Mouse (Mus musculus) embryo, embryonic 11.5 days (tissue): ENCODE results near the gene Gm28035.
A peak's percentile ranks its signal among the peaks of the same experiment; 100 is the strongest.

Experiments used
- DNase-seq: peaks from one replicate; pipeline ENCODE4 v3.0.0-alpha.2; 2012; ENCODE audit warnings: low read depth, low spot score

The Gm28035 gene

DNA sequence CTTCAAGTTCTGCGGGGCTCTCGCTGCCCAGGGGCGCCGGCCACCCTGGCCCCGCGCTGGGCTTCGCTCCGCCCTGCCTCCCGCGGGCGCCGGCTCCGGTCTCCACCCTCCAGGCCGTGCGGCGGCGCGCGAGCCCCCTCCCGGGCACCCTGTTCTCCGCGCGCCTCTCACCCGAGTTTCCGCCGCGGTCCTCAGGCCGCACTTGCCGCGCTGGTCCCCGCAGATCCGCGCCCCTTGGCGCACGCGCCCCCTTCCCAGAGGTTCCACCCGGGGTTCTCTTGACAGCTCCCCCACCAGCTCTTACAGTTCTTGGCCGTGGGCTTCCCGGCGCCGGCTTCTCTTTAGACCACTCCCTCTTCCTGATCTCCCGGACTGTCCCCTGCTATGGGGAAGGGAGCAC is 2.5 kb upstream of the Gm28035 start:
- DNase-seq: peak; percentile 37

DNA sequence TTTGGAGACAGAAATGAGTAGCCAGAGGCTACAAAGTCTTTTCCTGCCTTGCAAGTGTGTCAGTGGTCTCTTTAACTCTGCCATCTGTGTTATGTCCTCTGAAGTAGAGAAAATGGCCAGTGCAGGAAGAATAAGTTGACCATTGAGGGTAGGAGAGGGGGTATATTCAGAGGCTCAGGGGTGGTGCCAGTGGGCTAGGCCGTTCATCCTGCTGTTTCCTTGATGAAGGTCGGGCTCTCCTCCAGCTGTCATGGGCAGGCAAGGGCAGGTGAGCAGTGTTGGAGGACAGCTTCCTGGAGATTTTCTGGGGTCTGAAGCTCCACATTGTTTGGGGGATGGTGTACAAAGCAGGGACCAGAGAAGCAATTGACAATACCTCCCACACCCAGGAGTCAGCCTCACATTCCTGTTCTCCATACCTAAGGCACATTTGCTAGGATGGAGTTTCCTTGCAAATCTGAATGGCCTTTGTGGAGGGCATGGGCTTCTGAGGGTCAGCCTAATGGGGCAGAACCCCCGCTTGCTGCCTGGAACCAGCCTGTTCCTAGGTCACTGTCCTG is 1.4 kb upstream of the Gm28035 start:
- no peak for DNase-seq

DNA sequence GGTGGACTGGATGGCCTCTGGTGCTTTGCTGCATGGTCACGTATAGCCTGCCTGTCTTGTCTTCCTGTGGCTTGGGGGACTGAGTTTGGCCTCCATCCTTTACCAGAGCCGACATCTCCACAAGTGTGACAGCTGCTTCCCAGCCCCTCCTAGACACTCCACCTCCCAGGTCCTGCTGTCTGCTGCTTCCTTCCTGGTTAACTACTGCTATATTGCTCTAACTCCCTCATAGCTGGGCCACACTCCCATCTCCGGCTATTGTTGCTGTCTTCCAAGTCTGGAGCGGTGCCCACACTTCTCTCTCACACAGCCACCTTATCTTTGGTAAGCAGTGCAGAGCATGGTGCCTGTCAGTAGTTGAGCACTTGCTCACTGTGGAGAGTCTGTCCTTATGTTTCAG is 590 bp upstream of the Gm28035 start:
- no peak for DNase-seq

DNA sequence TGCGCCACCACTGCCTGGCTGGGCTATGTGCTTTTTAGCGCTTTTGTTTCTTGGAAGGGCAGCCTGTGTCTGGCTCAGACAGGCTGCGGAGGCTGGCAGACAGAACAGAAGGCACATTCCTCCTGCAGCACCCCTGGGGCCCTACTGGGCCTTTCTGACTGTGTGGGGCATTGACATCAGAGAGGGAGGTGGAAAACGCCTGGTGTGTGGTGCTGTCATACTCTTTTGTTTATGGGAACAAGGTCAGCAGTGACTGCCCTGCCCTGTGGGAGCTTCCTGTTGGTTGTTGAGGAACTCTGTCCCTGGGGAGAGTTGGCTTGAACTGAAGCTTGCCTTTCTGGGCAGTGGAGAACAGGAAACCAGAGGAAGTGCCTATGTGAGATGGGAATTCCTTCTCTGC is 2.1 kb downstream of the Gm28035 start:
- peak; percentile 44 for DNase-seq

DNA sequence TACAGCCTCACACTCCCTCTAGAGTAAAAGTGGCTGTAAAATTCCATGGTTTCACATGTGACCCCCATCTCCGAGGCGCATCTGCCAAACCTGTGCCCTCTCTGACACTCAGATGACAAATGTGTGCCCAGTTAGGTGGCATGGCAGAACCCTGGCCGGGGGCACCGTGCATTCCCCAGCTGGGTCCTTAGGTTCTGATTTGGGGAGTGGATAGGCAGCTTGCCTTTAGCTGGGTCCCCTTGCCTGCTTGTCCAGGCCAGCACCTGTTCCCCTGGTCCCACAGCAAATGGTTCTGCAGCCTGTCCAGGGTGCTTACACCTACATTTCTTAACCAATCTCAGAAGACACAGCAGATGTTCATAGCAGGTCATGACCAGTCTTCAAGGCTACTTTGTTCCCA is 3.0 kb downstream of the Gm28035 start:
- DNase-seq: no peak

DNA sequence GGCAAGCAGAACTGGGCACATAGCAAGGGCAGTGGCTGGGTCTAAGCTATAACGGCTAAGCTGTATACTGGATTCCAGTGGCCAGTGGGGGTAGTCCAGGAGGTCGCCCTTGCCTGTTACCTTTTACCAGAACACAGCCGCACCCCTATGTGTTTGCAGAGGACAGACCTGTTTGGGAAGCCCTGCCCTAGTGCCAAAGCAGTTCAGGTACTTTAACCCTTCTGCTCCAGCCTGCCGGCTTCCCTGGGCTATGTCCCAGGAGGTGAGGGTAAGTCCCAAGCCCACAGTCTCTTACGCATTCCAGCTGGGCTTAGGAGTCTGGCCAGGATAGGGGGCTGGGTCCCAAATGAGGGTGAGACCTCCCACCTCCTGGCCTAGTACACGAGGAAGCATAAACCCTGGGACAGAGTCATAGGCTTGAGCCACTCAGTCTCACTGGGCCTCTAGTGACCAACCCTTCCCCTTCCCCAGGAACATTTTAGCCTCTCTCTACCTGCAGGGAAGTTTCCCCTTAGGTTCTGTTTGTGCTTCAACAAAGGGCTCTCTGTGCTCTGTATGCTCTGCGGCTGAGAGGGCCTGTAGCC is 4.3 kb downstream of the Gm28035 start:
- DNase-seq: no peak

DNA sequence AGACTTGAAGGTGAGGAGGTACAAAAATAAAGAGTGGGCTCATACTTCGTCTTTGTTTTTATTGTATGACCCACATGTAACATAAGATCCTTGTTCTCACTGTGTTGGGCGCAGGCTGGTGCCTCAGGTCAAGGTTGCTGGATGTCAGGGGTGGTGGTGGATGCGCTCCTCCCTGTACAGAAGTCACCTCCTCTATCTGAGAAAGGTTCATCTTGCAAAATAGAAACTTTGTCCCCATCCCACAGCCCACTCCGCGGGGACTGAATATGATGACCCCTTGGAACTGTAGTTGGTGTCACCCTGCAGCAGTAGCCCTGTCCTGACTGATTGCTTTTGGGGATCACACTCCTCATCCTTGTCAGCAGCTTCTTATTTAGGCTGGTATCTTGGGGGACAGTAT is 6.7 kb downstream of the Gm28035 start:
- no peak for DNase-seq

DNA sequence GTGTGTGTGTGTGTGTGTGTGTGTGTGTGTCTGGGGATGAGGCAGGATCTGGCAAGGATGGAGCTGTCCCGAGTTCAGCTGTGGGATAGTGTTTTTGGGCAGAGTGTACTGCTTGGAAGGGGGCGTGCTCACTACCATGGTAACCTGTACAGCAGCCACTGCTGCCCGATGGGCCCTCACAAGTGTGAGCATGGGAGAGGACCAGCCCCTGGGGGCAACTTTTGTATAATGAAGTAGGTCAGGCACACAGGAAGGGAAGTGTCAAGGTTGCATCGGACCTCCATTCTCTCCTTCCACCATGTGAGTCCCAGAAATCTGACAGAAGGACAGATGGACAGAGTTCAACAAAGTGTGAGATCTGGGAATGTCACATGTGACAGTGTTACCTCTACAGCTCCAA is 7.3 kb downstream of the Gm28035 start:
- DNase-seq: no peak

DNA sequence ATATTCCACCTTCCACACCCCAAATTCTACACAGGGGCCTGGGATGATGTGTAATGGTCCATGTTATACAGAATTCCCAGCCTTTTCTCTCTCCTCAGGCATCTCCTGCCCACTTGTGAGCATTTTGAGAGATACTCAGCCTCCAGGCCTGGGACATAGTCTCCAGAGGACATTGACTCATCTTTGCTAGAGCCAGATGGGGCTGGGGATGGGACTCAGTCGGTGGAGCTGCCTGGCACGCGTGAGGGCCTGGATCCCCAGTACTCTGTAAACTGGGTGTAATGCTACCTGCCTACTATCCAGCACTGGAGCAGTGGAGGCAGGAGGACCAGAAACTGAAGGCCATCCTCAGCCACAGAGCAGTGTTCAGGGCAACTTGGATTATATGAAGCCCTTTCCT is 8.8 kb downstream of the Gm28035 start:
- no peak for DNase-seq

DNA sequence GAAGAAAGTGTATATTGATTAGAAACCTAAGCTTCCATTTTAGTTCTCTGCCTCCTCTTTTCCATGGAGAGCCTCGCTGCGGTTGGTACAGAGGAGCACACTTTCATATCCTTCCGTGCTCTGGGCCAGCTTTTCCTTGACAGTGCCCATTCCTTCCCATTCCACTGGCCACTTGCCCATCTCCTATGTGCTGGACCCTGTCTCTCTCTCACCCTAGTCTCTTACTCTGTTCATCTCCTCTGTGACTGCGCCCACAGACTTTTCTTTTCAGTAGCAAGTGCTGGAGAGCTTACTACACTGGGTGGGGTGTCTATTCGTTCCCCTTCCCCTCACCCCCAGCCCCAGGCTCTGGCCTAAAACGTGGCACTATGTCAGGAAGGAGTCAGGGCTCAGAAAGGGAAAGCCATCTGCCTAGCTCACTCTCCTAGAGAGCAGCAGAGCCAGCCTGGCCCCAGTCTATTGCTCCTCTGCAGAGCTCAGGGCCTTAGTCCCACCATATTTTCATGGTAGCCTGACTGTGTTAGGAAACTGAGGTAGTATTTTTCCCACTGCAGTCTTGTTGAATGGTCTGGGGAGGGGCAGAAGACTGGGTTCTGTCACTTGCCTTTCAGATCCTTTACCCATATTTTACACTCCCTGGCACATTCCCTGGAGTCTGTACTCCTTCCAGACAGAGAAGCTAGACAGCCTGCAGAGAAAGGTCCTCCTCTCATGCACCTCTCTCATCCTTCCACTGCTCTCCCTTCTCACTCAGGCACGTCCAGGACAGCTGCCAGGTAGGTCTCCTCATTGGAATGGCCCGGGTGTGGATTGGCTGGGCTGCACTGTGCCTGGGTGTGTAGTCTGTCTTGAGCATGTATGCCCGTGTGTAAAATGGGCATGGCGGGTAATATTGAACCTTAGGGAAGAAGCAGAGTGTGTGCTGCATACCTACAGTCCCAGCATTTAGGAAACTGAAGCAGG is 10.1 kb downstream of the Gm28035 start:
- no peak for DNase-seq

DNA sequence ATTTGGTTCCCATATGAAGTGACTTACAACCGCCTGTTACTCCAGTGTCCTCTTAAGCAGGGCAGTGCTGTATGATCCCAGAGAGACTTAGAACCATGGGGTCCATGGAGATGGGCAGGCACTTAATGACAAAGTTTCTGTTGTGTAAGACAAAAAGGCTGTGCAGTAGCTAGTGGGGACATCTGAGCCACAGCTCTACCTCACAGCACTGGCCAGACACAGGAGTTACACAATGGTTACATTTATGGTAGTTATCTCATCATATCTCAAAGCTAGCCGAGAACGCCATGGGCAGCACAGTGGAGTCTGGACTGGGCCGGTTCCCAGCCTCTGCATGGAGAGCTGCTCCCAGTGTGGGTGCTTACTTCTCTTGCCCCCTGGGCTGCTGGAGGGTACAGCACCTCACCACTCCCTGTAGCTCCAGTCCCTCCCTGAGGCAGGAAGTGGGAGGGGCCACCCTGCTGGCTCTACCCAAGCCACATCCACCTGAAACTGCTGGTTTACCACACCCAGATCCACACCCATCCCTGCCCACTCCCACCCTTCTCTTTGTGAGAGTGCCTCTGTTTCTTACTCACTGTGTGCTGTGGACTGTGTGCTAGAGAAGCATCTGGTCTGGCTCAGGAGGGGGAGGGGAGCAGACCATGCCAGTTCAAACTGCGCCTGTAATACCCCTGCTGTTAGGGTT is 11.2 kb downstream of the Gm28035 start:
- no peak for DNase-seq

DNA sequence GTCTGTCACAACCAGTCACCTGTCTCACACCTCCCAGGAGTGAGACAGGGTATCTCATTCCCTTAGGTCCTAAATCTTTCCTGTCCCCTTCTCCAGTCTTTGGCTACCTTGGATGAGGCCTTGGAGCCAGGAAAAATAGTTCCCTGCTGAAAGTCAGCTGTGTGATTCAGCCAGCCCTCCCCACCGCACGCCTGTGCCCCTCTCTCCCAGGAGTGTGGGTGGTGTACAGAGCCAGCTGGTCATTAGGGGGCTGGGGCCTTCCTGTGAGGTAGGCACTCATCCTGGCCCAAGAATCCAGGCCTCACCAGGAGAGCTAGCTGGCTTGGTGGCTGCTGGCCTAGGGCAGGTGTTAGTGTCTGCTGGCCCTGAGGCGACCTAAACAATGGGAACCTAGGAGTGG is 12.2 kb downstream of the Gm28035 start:
- no peak for DNase-seq

DNA sequence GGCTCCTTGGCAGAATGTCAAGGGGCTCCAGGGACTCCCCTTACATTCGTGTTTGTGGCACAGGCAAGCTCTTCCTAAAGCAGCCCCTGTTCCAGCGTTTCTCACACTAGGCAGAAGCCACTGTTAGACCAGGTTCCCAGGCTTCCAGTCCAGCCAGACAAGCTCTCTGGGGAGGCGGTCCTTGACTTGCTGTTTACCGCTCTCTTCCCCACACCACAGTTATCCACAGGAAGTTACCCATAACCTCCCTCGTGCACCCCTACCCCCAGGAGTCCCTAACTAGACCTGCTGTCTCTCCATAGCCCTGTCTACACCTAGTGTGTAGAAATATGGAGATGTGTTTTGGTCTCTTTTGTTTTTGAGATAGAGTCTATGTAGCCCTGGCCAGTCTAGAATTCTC is 13.4 kb downstream of the Gm28035 start:
- DNase-seq: no peak

DNA sequence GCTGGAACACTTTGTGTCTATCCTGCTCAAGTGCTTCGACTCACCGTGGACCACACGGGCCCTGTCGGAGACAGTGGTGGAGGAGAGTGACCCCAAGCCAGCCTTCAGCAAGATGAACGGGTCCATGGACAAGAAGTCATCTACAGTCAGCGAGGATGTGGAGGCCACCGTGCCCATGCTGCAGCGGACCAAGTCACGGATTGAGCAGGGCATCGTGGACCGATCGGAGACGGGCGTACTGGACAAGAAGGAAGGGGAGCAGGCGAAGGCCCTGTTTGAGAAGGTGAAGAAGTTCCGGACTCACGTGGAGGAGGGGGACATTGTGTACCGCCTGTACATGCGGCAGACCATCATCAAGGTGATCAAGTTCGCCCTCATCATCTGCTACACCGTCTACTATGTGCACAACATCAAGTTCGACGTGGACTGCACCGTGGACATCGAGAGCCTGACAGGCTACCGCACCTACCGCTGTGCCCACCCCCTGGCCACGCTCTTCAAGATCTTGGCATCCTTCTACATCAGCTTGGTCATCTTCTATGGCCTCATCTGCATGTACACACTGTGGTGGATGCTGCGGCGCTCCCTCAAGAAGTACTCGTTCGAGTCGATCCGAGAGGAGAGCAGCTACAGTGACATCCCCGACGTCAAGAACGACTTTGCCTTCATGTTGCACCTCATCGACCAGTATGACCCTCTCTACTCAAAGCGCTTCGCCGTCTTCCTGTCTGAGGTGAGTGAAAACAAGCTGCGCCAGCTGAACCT is 15.4 kb downstream of the Gm28035 start:
- no peak for DNase-seq

DNA sequence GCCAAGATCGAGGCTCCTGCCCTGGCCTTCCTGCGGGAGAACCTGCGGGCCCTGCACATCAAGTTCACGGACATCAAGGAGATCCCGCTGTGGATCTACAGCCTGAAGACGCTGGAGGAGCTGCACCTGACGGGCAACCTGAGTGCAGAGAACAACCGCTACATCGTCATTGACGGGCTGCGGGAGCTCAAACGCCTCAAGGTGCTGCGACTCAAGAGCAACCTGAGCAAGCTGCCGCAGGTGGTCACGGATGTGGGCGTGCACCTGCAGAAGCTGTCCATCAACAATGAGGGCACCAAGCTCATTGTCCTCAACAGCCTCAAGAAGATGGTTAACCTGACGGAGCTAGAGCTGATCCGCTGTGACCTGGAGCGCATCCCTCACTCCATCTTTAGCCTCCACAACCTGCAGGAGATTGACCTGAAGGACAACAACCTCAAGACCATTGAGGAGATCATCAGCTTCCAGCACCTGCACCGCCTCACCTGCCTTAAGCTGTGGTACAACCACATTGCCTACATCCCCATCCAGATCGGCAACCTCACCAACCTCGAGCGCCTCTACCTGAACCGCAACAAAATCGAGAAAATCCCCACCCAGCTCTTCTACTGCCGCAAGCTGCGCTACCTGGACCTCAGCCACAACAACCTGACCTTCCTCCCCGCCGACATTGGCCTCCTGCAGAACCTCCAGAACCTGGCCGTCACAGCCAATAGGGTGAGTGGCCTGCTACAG is 16.4 kb downstream of the Gm28035 start:
- no peak for DNase-seq

DNA sequence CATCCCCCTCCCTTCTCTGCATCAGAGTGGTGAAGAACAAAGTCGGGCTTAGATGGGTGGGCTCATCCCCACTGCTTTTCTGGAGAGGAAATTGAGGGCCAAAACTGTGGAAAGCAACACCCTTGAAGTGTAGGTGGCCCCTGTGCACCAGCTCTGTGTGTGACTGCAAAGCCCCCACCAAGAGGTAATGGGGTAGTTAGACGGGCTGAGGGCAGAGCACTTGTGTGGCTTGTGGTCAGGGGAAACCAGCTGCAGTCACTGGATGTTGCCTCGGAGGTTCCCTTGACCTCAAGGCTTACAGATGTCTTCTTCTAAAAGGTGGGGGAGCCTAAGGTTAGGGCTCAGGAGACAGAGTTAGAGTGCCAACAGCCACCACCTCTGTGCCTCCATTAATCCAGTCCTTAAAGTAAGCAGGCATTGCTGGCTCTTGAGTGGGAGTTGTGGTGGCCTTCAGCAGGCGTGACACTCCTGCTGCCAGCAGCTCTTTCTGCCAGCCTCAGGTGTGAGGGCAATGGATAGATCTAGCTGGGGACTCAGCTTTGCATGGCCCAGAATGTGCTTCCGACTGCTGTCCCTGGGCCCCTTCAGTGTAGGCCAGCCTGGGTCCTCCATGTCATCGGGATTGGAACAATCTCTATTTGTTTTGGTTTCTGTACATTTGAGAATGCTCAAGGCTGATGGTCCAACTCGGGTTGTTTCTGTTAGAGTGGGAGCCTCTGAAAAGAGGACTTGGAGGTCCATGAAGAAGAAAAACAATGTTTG is 17.5 kb downstream of the Gm28035 start:
- no peak for DNase-seq

DNA sequence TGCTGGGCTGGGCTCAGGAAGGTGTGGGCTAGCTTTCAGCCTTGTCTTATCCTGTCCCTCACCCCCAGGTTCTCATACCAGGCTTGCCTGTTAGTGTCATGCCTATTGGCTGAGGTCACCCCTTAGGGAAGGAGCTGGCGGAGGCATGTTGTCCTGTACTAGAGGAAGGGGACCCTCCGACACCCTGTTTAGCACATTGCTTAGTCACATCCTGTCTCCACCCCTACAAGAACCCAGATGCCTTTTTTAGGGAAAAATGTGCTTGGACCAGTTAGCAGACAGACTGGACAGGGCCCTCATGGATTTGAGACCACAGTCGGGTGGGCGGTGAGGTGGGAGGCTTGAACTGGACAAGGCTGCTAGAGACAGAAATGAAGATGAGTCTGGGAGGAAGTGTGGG is 18.2 kb downstream of the Gm28035 start:
- no peak for DNase-seq

DNA sequence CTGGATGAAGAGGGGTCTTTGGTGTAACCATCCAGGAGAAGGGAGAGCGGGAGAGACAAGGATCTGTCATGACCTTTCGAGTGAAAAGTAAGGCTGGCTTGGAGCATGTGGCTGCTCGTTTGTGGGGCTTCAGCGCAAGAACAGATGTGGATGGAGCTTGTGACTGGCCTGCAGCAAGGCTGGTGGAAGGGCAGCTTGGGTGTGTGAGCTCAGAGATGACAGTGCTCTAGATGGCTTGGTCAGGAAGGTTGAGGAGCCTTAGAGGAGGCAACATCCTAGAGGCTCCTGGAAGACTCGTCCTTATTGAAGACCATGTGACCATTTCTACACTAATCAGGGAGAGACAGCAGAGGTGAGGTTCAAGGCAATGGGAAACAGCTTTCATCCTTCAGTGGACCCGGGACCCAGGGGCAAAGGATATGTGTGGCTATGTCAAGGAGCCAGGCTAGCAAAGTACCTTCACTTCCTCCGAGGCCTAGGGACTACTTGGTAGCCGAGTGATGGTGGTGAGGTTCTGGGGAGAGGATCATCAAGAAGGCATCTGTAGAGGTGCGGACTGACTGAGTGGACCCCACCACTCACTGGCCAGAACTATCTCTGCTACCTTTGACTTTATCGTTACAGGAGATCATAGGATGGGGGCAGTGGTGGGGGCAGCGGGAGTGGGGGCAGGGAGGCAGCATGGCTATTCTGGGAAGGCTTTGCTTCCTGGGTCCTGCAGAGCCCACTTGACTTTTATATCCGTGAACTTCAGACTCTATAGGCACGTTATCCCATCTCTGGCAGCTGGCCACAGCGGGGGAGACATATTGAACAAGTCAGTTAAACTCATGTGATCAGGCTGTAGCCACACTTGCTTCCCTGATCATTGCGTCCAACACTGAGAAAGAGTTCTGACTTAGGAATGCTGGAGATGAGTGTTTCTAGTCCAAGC is 19.0 kb downstream of the Gm28035 start:
- DNase-seq: no peak
